Comparison of ENCODE assay signal across 19 mouse cellular contexts in the genomic region with DNA sequence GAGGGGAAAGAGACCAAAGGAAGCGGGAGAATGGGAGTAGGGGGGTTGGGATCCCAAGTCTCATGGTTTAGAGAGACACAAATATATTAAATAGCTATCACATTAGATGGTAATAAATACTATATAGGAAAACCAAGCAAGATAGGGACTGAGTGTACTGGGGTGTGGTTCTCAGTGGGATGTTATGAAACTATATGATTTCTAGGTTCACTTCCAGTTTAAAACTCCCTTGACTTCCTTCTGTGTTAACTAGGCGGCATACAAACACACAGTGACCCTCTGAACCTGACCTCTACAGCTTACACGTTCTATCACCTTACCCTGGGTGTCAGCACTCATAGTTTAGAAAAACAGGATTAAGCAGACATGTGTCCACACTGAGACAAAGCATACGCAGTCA.
DNase-seq lines count a peak whose midpoint lies in the region; ATAC-seq and TF ChIP-seq lines count a peak whose summit lies in the region.
"Had no signal": no experiment of that assay in that cellular context is flagged by ENCODE, and none has a peak within 500 bp of the region (broad histone marks: within the 10 kb centered on the region; RNA-seq: fewer than 3 reads in every experiment).

No protein-coding gene starts in this region.

- no peak for ATAC-seq in hindbrain, embryonic 14.5 days (ENCODE audit: low FRiP score)
- no peak for ATAC-seq in hindbrain, embryonic 13.5 days (ENCODE audit: low FRiP score)
- peak; percentile 45; the same call in 1 of the 2 replicates for ATAC-seq in liver, postnatal 0 days
- no peak for ATAC-seq in liver, embryonic 11.5 days (replicated peaks; ENCODE audit: low FRiP score)
- ATAC-seq in megakaryocyte, adult 5-6 weeks (ENCODE audit: poor library complexity, severe bottlenecking) = peak; percentile 63; the same call in 1 of the 2 replicates
- no peak for ATAC-seq in neural tube, embryonic 15.5 days (ENCODE audit: low FRiP score)
- ATAC-seq: CD4-positive, CD25-positive, alpha-beta regulatory T cell, adult 4 months; intestine, postnatal 0 days had no signal

- no peaks in the 10 kb centered on the region for H3K9me3 ChIP-seq in hindbrain, embryonic 14.5 days (ENCODE audit: control insufficient read depth, low read length)
- H3K9me3 ChIP-seq in hindbrain, embryonic 13.5 days = no peaks in the 10 kb centered on the region
- H3K9me3 ChIP-seq in liver, postnatal 0 days (ENCODE audit: low read length) = no peaks in the 10 kb centered on the region
- H3K9me3 ChIP-seq in liver, embryonic 11.5 days (ENCODE audit: control insufficient read depth, low read length) = no peaks in the 10 kb centered on the region
- no peaks in the 10 kb centered on the region for H3K9me3 ChIP-seq in neural tube, embryonic 15.5 days (replicated peaks)
- H3K9me3 ChIP-seq: embryonic facial prominence, embryonic 12.5 days; embryonic facial prominence, embryonic 15.5 days; heart, embryonic 10.5 days; heart, embryonic 13.5 days had no signal

- no peaks in the 10 kb centered on the region for H3K27me3 ChIP-seq in hindbrain, embryonic 14.5 days (ENCODE audit: control insufficient read depth, insufficient read depth, low read length)
- H3K27me3 ChIP-seq in hindbrain, embryonic 13.5 days = no peaks in the 10 kb centered on the region
- H3K27me3 ChIP-seq in liver, postnatal 0 days (ENCODE audit: insufficient read depth, low read length) = no peaks in the 10 kb centered on the region
- H3K27me3 ChIP-seq in liver, embryonic 11.5 days (replicated peaks; ENCODE audit: control insufficient read depth, insufficient read depth, low read length) = no peaks in the 10 kb centered on the region
- H3K27me3 ChIP-seq in neural tube, embryonic 15.5 days (replicated peaks) = no peaks in the 10 kb centered on the region
- H3K27me3 ChIP-seq in cerebellum, adult 2 months (ENCODE audit: control insufficient read depth, insufficient read depth, low read length) = no peaks in the 10 kb centered on the region
- H3K27me3 ChIP-seq: embryonic facial prominence, embryonic 12.5 days; embryonic facial prominence, embryonic 15.5 days; heart, embryonic 13.5 days had no signal

- H3K9ac ChIP-seq in hindbrain, embryonic 14.5 days = no peak overlapping the region
- H3K9ac ChIP-seq in hindbrain, embryonic 13.5 days = no peak overlapping the region
- no peak overlapping the region for H3K9ac ChIP-seq in liver, postnatal 0 days (replicated peaks)
- H3K9ac ChIP-seq in liver, embryonic 11.5 days (ENCODE audit: low read depth, low read length) = no peak overlapping the region
- H3K9ac ChIP-seq in neural tube, embryonic 15.5 days (replicated peaks) = no peak overlapping the region
- H3K9ac ChIP-seq: embryonic facial prominence, embryonic 12.5 days; embryonic facial prominence, embryonic 15.5 days; forebrain, postnatal 0 days had no signal

- WGBS in hindbrain, embryonic 14.5 days = 84% methylated on average over 4 of the region's 4 CpGs
- 69% methylated on average over 4 of the region's 4 CpGs for WGBS in hindbrain, embryonic 13.5 days
- WGBS in liver, postnatal 0 days (ENCODE audit: insufficient replicate concordance) = 57% methylated on average over 4 of the region's 4 CpGs
- 72% methylated on average over 4 of the region's 4 CpGs for WGBS in liver, embryonic 11.5 days
- WGBS in neural tube, embryonic 15.5 days = 80% methylated on average over 4 of the region's 4 CpGs
- WGBS in cerebellum, adult 2 months = 89% methylated on average over 4 of the region's 4 CpGs

- no peaks in the 10 kb centered on the region for H3K36me3 ChIP-seq in hindbrain, embryonic 14.5 days (replicated peaks; ENCODE audit: control insufficient read depth, insufficient read depth)
- no peaks in the 10 kb centered on the region for H3K36me3 ChIP-seq in hindbrain, embryonic 13.5 days
- peaks cover 2% of the 10 kb centered on the region; the same call in 1 of the 2 replicates for H3K36me3 ChIP-seq in liver, postnatal 0 days (replicated peaks; ENCODE audit: insufficient read depth, low read length)
- H3K36me3 ChIP-seq in liver, embryonic 11.5 days (ENCODE audit: control insufficient read depth, insufficient read depth, low read length) = no peaks in the 10 kb centered on the region; the same call in 1 of the 2 replicates
- H3K36me3 ChIP-seq in neural tube, embryonic 15.5 days = no peaks in the 10 kb centered on the region
- H3K36me3 ChIP-seq: embryonic facial prominence, embryonic 12.5 days; embryonic facial prominence, embryonic 15.5 days; heart, embryonic 10.5 days; heart, embryonic 13.5 days had no signal

- no peak for TF ChIP-seq POLR2A in cerebellum, adult 2 months (IDR thresholded peaks at IDR 0.05; ENCODE audit: borderline replicate concordance, insufficient read depth, low read length)

- H3K4me3 ChIP-seq in hindbrain, embryonic 14.5 days (replicated peaks; ENCODE audit: low read length) = no peak overlapping the region
- H3K4me3 ChIP-seq in hindbrain, embryonic 13.5 days = no peak overlapping the region
- H3K4me3 ChIP-seq in liver, postnatal 0 days (ENCODE audit: low read depth, low read length) = no peak overlapping the region
- no peak overlapping the region for H3K4me3 ChIP-seq in liver, embryonic 11.5 days (ENCODE audit: low read depth, low read length)
- no peak overlapping the region for H3K4me3 ChIP-seq in neural tube, embryonic 15.5 days (replicated peaks)
- H3K4me3 ChIP-seq in cerebellum, adult 2 months (replicated peaks; ENCODE audit: insufficient read depth, low read depth, low read length) = no peak overlapping the region
- H3K4me3 ChIP-seq: embryonic facial prominence, embryonic 12.5 days; embryonic facial prominence, embryonic 15.5 days; gastrocnemius, adult 2 months; heart, adult 2 months; heart, embryonic 10.5 days; heart, embryonic 13.5 days had no signal

- H3K27ac ChIP-seq in hindbrain, embryonic 14.5 days = peak overlapping the region; percentile 63; the same call in 1 of the 2 replicates
- H3K27ac ChIP-seq in hindbrain, embryonic 13.5 days = no peak overlapping the region
- H3K27ac ChIP-seq in liver, postnatal 0 days (ENCODE audit: low read depth) = no peak overlapping the region
- no peak overlapping the region for H3K27ac ChIP-seq in liver, embryonic 11.5 days (ENCODE audit: low read depth, low read length)
- peak overlapping the region; percentile 69 for H3K27ac ChIP-seq in neural tube, embryonic 15.5 days (replicated peaks)
- H3K27ac ChIP-seq in cerebellum, adult 2 months (ENCODE audit: insufficient read depth, low read length) = no peak overlapping the region
- H3K27ac ChIP-seq: embryonic facial prominence, embryonic 12.5 days; embryonic facial prominence, embryonic 15.5 days; gastrocnemius, adult 2 months; heart, adult 2 months; heart, embryonic 10.5 days had no signal

- H3K4me2 ChIP-seq in hindbrain, embryonic 14.5 days (replicated peaks) = no peak overlapping the region
- H3K4me2 ChIP-seq in hindbrain, embryonic 13.5 days = no peak overlapping the region
- H3K4me2 ChIP-seq in liver, postnatal 0 days (ENCODE audit: low read depth, low read length) = no peak overlapping the region
- H3K4me2 ChIP-seq in liver, embryonic 11.5 days = no peak overlapping the region
- no peak overlapping the region for H3K4me2 ChIP-seq in neural tube, embryonic 15.5 days
- H3K4me2 ChIP-seq: embryonic facial prominence, embryonic 12.5 days; embryonic facial prominence, embryonic 15.5 days; heart, embryonic 13.5 days had no signal

- TF ChIP-seq CTCF in liver, postnatal 0 days (IDR thresholded peaks at IDR 0.05; ENCODE audit: low read depth) = no peak
- TF ChIP-seq CTCF in cerebellum, adult 2 months (IDR thresholded peaks at IDR 0.05; ENCODE audit: borderline replicate concordance, insufficient read depth, low read depth, low read length) = no peak

- DNase-seq in hindbrain, embryonic 14.5 days (ENCODE audit: low spot score) = no peak
- no peak for DNase-seq in liver, postnatal 0 days
- DNase-seq in liver, embryonic 11.5 days (ENCODE audit: low spot score) = no peak
- DNase-seq in cerebellum, adult 2 months = no peak
- DNase-seq: adrenal gland, adult 2 months; adrenal gland, postnatal 14 days; gastrocnemius, adult 2 months; gastrocnemius, postnatal 25 days; heart, adult 2 months had no signal

- 0 out of 2 replicates have a peak, but pooled peaks cover 5% of the 10 kb centered on the region for H3K4me1 ChIP-seq in hindbrain, embryonic 14.5 days (replicated peaks; ENCODE audit: control insufficient read depth, insufficient read depth, low read length)
- peaks cover 10% of the 10 kb centered on the region; the same call in 1 of the 2 replicates for H3K4me1 ChIP-seq in hindbrain, embryonic 13.5 days (replicated peaks)
- H3K4me1 ChIP-seq in liver, postnatal 0 days (ENCODE audit: insufficient read depth) = 0 out of 2 replicates have a peak, but pooled peaks cover 4% of the 10 kb centered on the region
- H3K4me1 ChIP-seq in liver, embryonic 11.5 days (replicated peaks; ENCODE audit: control insufficient read depth, insufficient read depth, low read length) = peaks cover 3% of the 10 kb centered on the region
- peaks cover 14% of the 10 kb centered on the region for H3K4me1 ChIP-seq in neural tube, embryonic 15.5 days
- H3K4me1 ChIP-seq in cerebellum, adult 2 months (ENCODE audit: control insufficient read depth, insufficient read depth, low read length) = peaks cover 3% of the 10 kb centered on the region

- no peak for TF ChIP-seq EP300 in liver, postnatal 0 days (IDR thresholded peaks at IDR 0.05; ENCODE audit: low read depth)

Comparison
In these comparisons a context has a peak if more than half of its experiments do, and no peak if none do; other contexts are left out.
1. ATAC-seq: peak in liver, postnatal 0 days (single experiment) and megakaryocyte, adult 5-6 weeks (single experiment); none in hindbrain, embryonic 14.5 days (single experiment), hindbrain, embryonic 13.5 days (single experiment), liver, embryonic 11.5 days (single experiment) and neural tube, embryonic 15.5 days (single experiment).
2. H3K27ac ChIP-seq: peak in hindbrain, embryonic 14.5 days (single experiment) and neural tube, embryonic 15.5 days (single experiment); none in hindbrain, embryonic 13.5 days (single experiment), liver, postnatal 0 days (single experiment), liver, embryonic 11.5 days (single experiment) and cerebellum, adult 2 months (single experiment).